Mouse (Mus musculus): ENCODE data around the gene Vav3. TPM values are rescaled to one million over a fixed set of nuclear protein-coding genes. Genes with fewer than 3 reads are reported as not detected.

Gene Vav3
- polyA plus RNA-seq, 1 experiment from 2014 or later = 6.4 TPM

DNA sequence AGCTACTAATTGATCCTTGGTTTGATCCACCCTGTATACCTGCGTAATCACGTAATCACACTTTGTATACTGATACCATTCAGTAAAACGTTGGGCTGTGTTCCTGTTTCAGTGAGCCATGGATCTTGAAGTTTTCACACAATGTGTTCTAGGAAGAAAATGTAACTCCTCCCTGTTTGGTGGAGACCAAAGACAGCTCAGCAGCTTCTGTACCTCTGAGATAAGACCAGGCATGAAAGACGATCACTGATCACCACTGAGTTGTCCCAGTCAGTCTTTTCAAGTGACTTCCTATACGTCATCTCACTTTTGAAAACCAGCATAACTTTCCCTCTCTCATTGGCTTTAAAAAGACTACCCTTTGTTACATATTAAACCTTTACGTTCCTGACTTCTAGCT is 38.2 kb downstream of the Vav3 start:
- 80% methylated on average over 6 of the region's 6 CpGs for WGBS
- no peak for ATAC-seq (ENCODE audit: insufficient number of reproducible peaks, insufficient read depth, low FRiP score, low TSS enrichment, low read depth)
- Histone ChIP-seq H3K4me3 (replicated peaks) (no peak overlapping the region), H3K36me3 (no peaks in the 10 kb centered on the region), H3K27ac (no peak overlapping the region), H3K4me2 (no peak overlapping the region), H3K9ac (replicated peaks) (no peak overlapping the region), H3K9me3 (no peaks in the 10 kb centered on the region), H3K4me1 (replicated peaks) (no peaks in the 10 kb centered on the region), H3K27me3 (no peaks in the 10 kb centered on the region)

- Histone ChIP-seq H3K4me2 (no peak overlapping the region), H3K4me1 (replicated peaks) (0 out of 2 replicates have a peak, but pooled peaks cover 5% of the 10 kb centered on the region), H3K9ac (replicated peaks) (no peak overlapping the region), H3K27me3 (no peaks in the 10 kb centered on the region), H3K36me3 (no peaks in the 10 kb centered on the region), H3K4me3 (replicated peaks) (no peak overlapping the region), H3K9me3 (no peaks in the 10 kb centered on the region), H3K27ac (no peak overlapping the region)
- ATAC-seq (ENCODE audit: insufficient number of reproducible peaks, insufficient read depth, low FRiP score, low TSS enrichment, low read depth) = no peak
- WGBS = 92% methylated on average over 10 of the region's 10 CpGs
These were observed 48.3 kb downstream of the Vav3 start for GRCm38 (mm10) chr3:109388730-109389129.

DNA sequence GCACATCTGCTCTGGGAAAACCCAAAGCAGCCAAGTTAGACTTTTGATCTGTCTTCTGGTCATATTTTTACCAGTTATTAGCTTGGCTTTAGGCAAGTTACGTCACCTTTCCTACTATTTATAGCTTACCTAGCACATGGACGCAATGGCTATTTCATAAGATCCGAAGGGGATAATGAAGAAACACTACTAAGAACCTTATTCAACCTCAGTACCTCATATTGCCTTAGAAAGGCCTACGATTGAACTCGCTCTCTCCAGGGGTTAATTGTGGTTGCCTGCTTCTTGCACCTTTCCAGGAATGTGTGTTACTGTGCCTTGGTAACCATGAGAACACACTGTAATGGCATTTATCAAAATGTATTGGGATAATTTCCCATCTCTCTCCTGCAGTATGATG is 61.1 kb downstream of the Vav3 start:
- 0 out of 2 replicates have a peak overlapping the region, but pooled peaks have one; percentile 12 for H3K27ac ChIP-seq
- no peak overlapping the region for H3K4me3 ChIP-seq (replicated peaks)
- no peak overlapping the region for H3K9ac ChIP-seq (replicated peaks)
- no peak overlapping the region for H3K4me2 ChIP-seq
- H3K4me1 ChIP-seq (replicated peaks) = peaks cover 10% of the 10 kb centered on the region; the same call in 1 of the 2 replicates
- 51% methylated on average over 5 of the region's 5 CpGs for WGBS
- no peaks in the 10 kb centered on the region for H3K27me3 ChIP-seq
- ATAC-seq (ENCODE audit: insufficient number of reproducible peaks, insufficient read depth, low FRiP score, low TSS enrichment, low read depth) = 0 out of 2 replicates have a peak, but pooled peaks have one; percentile 31
- H3K9me3 ChIP-seq = no peaks in the 10 kb centered on the region
- no peaks in the 10 kb centered on the region for H3K36me3 ChIP-seq

DNA sequence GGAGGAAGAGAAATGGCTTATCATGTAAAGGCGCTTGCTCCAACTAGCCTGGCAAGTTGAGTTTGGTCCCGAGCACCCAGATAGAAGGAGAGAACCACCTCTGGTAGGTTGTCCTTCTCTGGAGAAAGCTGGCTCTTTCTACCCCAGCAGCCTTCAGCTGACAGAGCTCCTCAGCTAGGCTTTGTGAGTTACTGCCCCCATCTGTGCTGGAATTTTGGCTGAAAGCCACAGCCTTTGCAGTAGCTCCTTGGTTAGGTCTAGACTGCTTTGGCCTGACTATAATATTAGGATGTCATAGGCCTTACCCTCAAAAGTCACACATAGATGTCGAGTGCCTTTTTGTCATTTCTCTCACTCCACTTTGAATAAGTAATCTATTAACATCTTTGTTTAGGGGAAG is 70.8 kb downstream of the Vav3 start:
- no peaks in the 10 kb centered on the region for H3K4me1 ChIP-seq (replicated peaks)

GRCm38 (mm10) chr3:109420403-109420802 is 80.0 kb downstream of the Vav3 start:
- Histone ChIP-seq H3K9me3 (no peaks in the 10 kb centered on the region), H3K36me3 (no peaks in the 10 kb centered on the region), H3K27me3 (no peaks in the 10 kb centered on the region), H3K4me1 (replicated peaks) (no peaks in the 10 kb centered on the region), H3K9ac (replicated peaks) (no peak overlapping the region), H3K27ac (no peak overlapping the region), H3K4me3 (replicated peaks) (no peak overlapping the region), H3K4me2 (no peak overlapping the region)
- ATAC-seq (ENCODE audit: insufficient number of reproducible peaks, insufficient read depth, low FRiP score, low TSS enrichment, low read depth) = no peak
- WGBS = 74% methylated on average over 3 of the region's 3 CpGs

More for the DNA sequence above, 70.8 kb downstream of the Vav3 start:
- no peak overlapping the region for H3K4me2 ChIP-seq
- no peak overlapping the region for H3K4me3 ChIP-seq (replicated peaks)
- no peak for ATAC-seq (ENCODE audit: insufficient number of reproducible peaks, insufficient read depth, low FRiP score, low TSS enrichment, low read depth)
- H3K27ac ChIP-seq = no peak overlapping the region
- no peaks in the 10 kb centered on the region for H3K27me3 ChIP-seq
- H3K9ac ChIP-seq (replicated peaks) = no peak overlapping the region
- no peaks in the 10 kb centered on the region for H3K36me3 ChIP-seq
- H3K9me3 ChIP-seq = no peaks in the 10 kb centered on the region
- 94% methylated on average over 3 of the region's 3 CpGs for WGBS

- Histone ChIP-seq H3K9me3 (no peaks in the 10 kb centered on the region), H3K36me3 (no peaks in the 10 kb centered on the region), H3K27ac (no peak overlapping the region), H3K9ac (replicated peaks) (no peak overlapping the region), H3K4me2 (no peak overlapping the region), H3K4me3 (replicated peaks) (no peak overlapping the region), H3K27me3 (no peaks in the 10 kb centered on the region), H3K4me1 (replicated peaks) (no peaks in the 10 kb centered on the region)
- 27% methylated on average over 3 of the region's 3 CpGs for WGBS
- no peak for ATAC-seq (ENCODE audit: insufficient number of reproducible peaks, insufficient read depth, low FRiP score, low TSS enrichment, low read depth)
These were observed 80.6 kb downstream of the Vav3 start for GRCm38 (mm10) chr3:109421019-109421418.

- ATAC-seq (ENCODE audit: insufficient number of reproducible peaks, insufficient read depth, low FRiP score, low TSS enrichment, low read depth) = no peak
- no peaks in the 10 kb centered on the region for H3K27me3 ChIP-seq
- no peaks in the 10 kb centered on the region for H3K36me3 ChIP-seq
- H3K4me2 ChIP-seq = no peak overlapping the region
- H3K4me1 ChIP-seq (replicated peaks) = no peaks in the 10 kb centered on the region
- 81% methylated on average over 5 of the region's 5 CpGs for WGBS
- H3K9ac ChIP-seq (replicated peaks) = no peak overlapping the region
- no peaks in the 10 kb centered on the region for H3K9me3 ChIP-seq
- no peak overlapping the region for H3K27ac ChIP-seq
- H3K4me3 ChIP-seq (replicated peaks) = no peak overlapping the region
These were observed 83.1 kb downstream of the Vav3 start for GRCm38 (mm10) chr3:109423440-109424079.

DNA sequence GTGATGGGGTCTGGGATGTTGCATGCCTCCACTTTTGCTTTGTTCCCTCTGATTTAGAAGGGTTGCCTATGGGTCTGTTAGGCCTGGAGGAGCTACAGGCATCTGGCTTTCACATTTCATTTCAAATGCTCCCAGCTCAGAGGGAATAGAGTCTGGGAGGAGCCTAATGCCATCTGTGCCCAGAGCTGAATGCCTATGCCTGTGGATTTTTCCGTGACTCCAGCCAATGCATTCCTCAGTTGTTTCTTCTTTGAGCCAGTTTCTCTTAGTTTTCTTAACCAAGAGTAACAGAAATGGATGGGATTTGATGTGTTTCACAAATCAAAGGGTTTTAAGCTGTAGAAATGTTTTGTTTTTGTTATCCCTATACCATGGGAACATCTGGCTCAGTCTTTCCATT is 90.8 kb downstream of the Vav3 start:
- Histone ChIP-seq H3K4me2 (no peak overlapping the region), H3K4me3 (replicated peaks) (no peak overlapping the region)

GRCm38 (mm10) chr3:109438552-109438951 is 98.1 kb downstream of the Vav3 start:
- Histone ChIP-seq H3K36me3 (no peaks in the 10 kb centered on the region), H3K4me1 (replicated peaks) (no peaks in the 10 kb centered on the region), H3K27ac (no peak overlapping the region), H3K9me3 (no peaks in the 10 kb centered on the region), H3K9ac (replicated peaks) (no peak overlapping the region), H3K27me3 (no peaks in the 10 kb centered on the region), H3K4me2 (no peak overlapping the region), H3K4me3 (replicated peaks) (no peak overlapping the region)
- ATAC-seq (ENCODE audit: insufficient number of reproducible peaks, insufficient read depth, low FRiP score, low TSS enrichment, low read depth) = no peak
- WGBS = 85% methylated on average over 2 of the region's 2 CpGs

More for the DNA sequence above, 90.8 kb downstream of the Vav3 start:
- Histone ChIP-seq H3K27me3 (no peaks in the 10 kb centered on the region), H3K4me1 (replicated peaks) (no peaks in the 10 kb centered on the region), H3K9me3 (no peaks in the 10 kb centered on the region), H3K9ac (replicated peaks) (no peak overlapping the region), H3K27ac (no peak overlapping the region), H3K36me3 (no peaks in the 10 kb centered on the region)
- ATAC-seq (ENCODE audit: insufficient number of reproducible peaks, insufficient read depth, low FRiP score, low TSS enrichment, low read depth) = no peak
- WGBS = 58% methylated on average over 1 of the region's 1 CpGs

- ATAC-seq (ENCODE audit: insufficient number of reproducible peaks, insufficient read depth, low FRiP score, low TSS enrichment, low read depth) = no peak
- H3K4me2 ChIP-seq = no peak overlapping the region
- no peaks in the 10 kb centered on the region for H3K27me3 ChIP-seq
- no peaks in the 10 kb centered on the region for H3K4me1 ChIP-seq (replicated peaks)
- H3K9me3 ChIP-seq = no peaks in the 10 kb centered on the region
- no peak overlapping the region for H3K4me3 ChIP-seq (replicated peaks)
- H3K9ac ChIP-seq (replicated peaks) = no peak overlapping the region
- 83% methylated on average over 8 of the region's 8 CpGs for WGBS
- no peak overlapping the region for H3K27ac ChIP-seq
- H3K36me3 ChIP-seq = no peaks in the 10 kb centered on the region
These were observed 98.8 kb downstream of the Vav3 start for GRCm38 (mm10) chr3:109439253-109439652.

GRCm38 (mm10) chr3:109440001-109440400 is 99.5 kb downstream of the Vav3 start:
- Histone ChIP-seq H3K9me3 (no peaks in the 10 kb centered on the region), H3K4me3 (replicated peaks) (no peak overlapping the region), H3K4me1 (replicated peaks) (no peaks in the 10 kb centered on the region), H3K4me2 (no peak overlapping the region), H3K9ac (replicated peaks) (no peak overlapping the region), H3K27me3 (no peaks in the 10 kb centered on the region), H3K36me3 (no peaks in the 10 kb centered on the region), H3K27ac (no peak overlapping the region)
- no peak for ATAC-seq (ENCODE audit: insufficient number of reproducible peaks, insufficient read depth, low FRiP score, low TSS enrichment, low read depth)
- WGBS = 83% methylated on average over 6 of the region's 6 CpGs

DNA sequence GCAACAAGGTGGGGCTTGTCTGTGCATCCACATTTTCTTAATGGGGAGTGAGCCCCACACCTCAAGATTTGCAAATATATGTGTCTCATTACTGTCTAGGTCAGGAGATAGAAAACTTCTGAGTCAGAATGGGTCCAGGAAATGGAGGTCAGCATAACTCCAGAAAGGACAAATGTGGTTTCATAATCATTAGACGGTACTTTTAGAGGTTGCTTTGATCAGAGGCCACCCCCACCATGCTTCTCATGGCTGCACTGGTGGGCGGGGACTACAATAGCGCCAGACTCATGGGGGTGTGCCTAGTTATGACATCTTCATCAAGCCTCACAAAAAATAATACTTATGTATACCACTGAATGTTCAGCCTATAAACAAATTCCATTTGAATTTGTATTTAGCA is 103.6 kb downstream of the Vav3 start:
- Histone ChIP-seq H3K9me3 (no peaks in the 10 kb centered on the region), H3K27me3 (no peaks in the 10 kb centered on the region), H3K9ac (replicated peaks) (no peak overlapping the region), H3K4me2 (no peak overlapping the region), H3K27ac (no peak overlapping the region), H3K36me3 (no peaks in the 10 kb centered on the region), H3K4me3 (replicated peaks) (no peak overlapping the region), H3K4me1 (replicated peaks) (no peaks in the 10 kb centered on the region)
- WGBS = 84% methylated on average over 3 of the region's 3 CpGs
- no peak for ATAC-seq (ENCODE audit: insufficient number of reproducible peaks, insufficient read depth, low FRiP score, low TSS enrichment, low read depth)
